Mouse (Mus musculus) left cerebral cortex, postnatal 25 days (tissue): ENCODE data around the gene Id1. TPM values are rescaled to one million over a fixed set of nuclear protein-coding genes. Genes with fewer than 3 reads are reported as not detected.

Experiments
- DNase-seq, 2 experiments: peaks; one replicate each; pipeline ENCODE4 v3.0.0; 2022; ENCODE audit warnings: low spot score in 2 of 2, mixed read lengths in 1 of 2
- intact Hi-C: fragments of 180-260 bp; cut with DNase I; formaldehyde crosslinking; loops from one replicate; pipeline ENCODE4 v1.15.1; 2025
- microRNA-seq, 2 experiments: library from miRNA; unstranded; fragments of <30 nt; microRNA quantifications; one replicate each; pipeline ENCODE4 v1.2.0; 2022
- total RNA-seq, 2 experiments: library from RNA; stranded (reverse); gene quantifications; 2 replicates each; pipeline ENCODE4 v1.2.3; 2021

Gene Id1
- total RNA-seq, 2 experiments from 2014 or later: 19.9 to 30.4 TPM

GRCm38 (mm10) chr2:152775357-152775756, 39.3 kb downstream of the Id1 start:
- intact Hi-C loops: no loop called here
- DNase-seq: no peak

- intact Hi-C loops: loop anchor here (2.0 kb wide), 1 partner anchor 55 kb away; the partner anchor contains the start of gene Bcl2l1
- DNase-seq: no peak
These were observed 40.0 kb downstream of the Id1 start for GRCm38 (mm10) chr2:152776019-152776418.

GRCm38 (mm10) chr2:152776435-152776834, 40.4 kb downstream of the Id1 start:
- intact Hi-C loops: loop anchor here (2.0 kb wide), 1 partner anchor 54 kb away; the partner anchor contains the start of gene Bcl2l1
- peak; percentile 76 to 95 for DNase-seq

GRCm38 (mm10) chr2:152777081-152777480, 41.0 kb downstream of the Id1 start:
- intact Hi-C loops: loop anchor here (2.0 kb wide), 1 partner anchor 54 kb away; the partner anchor contains the start of gene Bcl2l1
- no peak for DNase-seq

GRCm38 (mm10) chr2:152780466-152780865, 44.4 kb downstream of the Id1 start:
- intact Hi-C loops: no loop called here
- no peak for DNase-seq

- no peak for DNase-seq
- intact Hi-C loops: no loop called here
These were observed 45.1 kb downstream of the Id1 start for GRCm38 (mm10) chr2:152781031-152781711.

- no peak for DNase-seq
- intact Hi-C loops: no loop called here
These were observed 46.6 kb downstream of the Id1 start for GRCm38 (mm10) chr2:152782656-152783055.

- intact Hi-C loops: no loop called here
- DNase-seq: peak in 1 of 2 experiments; percentile 36
These were observed 47.2 kb downstream of the Id1 start for GRCm38 (mm10) chr2:152783241-152783640.

GRCm38 (mm10) chr2:152784640-152785039, 48.6 kb downstream of the Id1 start:
- DNase-seq: no peak
- intact Hi-C loops: loop anchor here (1.0 kb wide), 2 partner anchors 36 to 46 kb away; no protein-coding TSS in a partner anchor

GRCm38 (mm10) chr2:152785446-152786350, 49.6 kb downstream of the Id1 start:
- intact Hi-C loops: loop anchor here (1.0 kb wide), 2 partner anchors 35 to 45 kb away; no protein-coding TSS in a partner anchor
- DNase-seq: peak; percentile 80 to 85

Small RNAs within 50 kb of the gene (microRNA-seq; reads per million reads assigned to microRNA genes)
- gene Gm23802: 0 reads per million in 2 experiments

Other genes starting within 250 kb of the Id1 start
- gene Defb22, start 246.1 kb upstream of the Id1 start, total RNA-seq: not detected
- not detected for gene Defb26, start 224.6 kb upstream of the Id1 start, total RNA-seq
- gene Defb28, start 218.0 kb upstream of the Id1 start, total RNA-seq: not detected
- not detected for gene Defb29, start 196.2 kb upstream of the Id1 start, total RNA-seq
- not detected for gene Gm17416, start 166.9 kb upstream of the Id1 start, total RNA-seq
- not detected for gene Defb21, start 163.5 kb upstream of the Id1 start, total RNA-seq
- not detected for gene Defb19, start 155.9 kb upstream of the Id1 start, total RNA-seq
- gene Defb45, start 136.9 kb upstream of the Id1 start, total RNA-seq: not detected
- not detected for gene Defb36, start 131.9 kb upstream of the Id1 start, total RNA-seq
- not detected for gene Defb25, start 113.2 kb upstream of the Id1 start, total RNA-seq
- gene Rem1, start 109.3 kb upstream of the Id1 start, total RNA-seq: 1 to 10 TPM; 1.1 TPM
- gene H13, start 66.8 kb upstream of the Id1 start, total RNA-seq: 10 to 100 TPM; 73.1 to 85.4 TPM
- 10 to 100 TPM; 21.3 to 24.5 TPM for gene Mcts2, start 49.2 kb upstream of the Id1 start, total RNA-seq
- gene Cox4i2, start 17.9 kb downstream of the Id1 start, total RNA-seq: 1 to 10 TPM; 1.8 to 2.6 TPM
- 100 to 1,000 TPM; 128 to 138 TPM for gene Bcl2l1, start 95.5 kb downstream of the Id1 start, total RNA-seq
- 1 to 10 TPM; 1.7 to 2.2 TPM for gene Tpx2, start 111.7 kb downstream of the Id1 start, total RNA-seq
- gene Mylk2, start 175.1 kb downstream of the Id1 start, total RNA-seq: not detected
- 1 to 10 TPM; 1.0 TPM for gene Foxs1, start 197.0 kb downstream of the Id1 start, total RNA-seq
- gene Dusp15, start 215.4 kb downstream of the Id1 start, total RNA-seq: 10 to 100 TPM; 17.8 to 23.4 TPM
- 1 to 10 TPM; 1.7 to 2.6 TPM for gene Ttll9, start 226.2 kb downstream of the Id1 start, total RNA-seq